Mouse (Mus musculus) midbrain, embryonic 13.5 days (tissue): ENCODE data around the gene Chka. TPM values are rescaled to one million over a fixed set of nuclear protein-coding genes. Genes with fewer than 3 reads are reported as not detected.
A peak's percentile ranks its signal among the peaks of the same experiment; 100 is the strongest.

Experiments
- ATAC-seq: fragments of 200-750 bp; cut with Nextera tagmentation; 2 replicates; pipeline ENCODE4 v1.8.0; 2017; ENCODE audit warnings: mild to moderate bottlenecking, moderate TSS enrichment, moderate library complexity
- H3K27ac ChIP-seq: fragments of 300-500 bp; sonication (generic); 2 replicates; pipeline ENCODE4 v1.5.1; 2015; ENCODE audit warnings: inconsistent platforms, mild to moderate bottlenecking, moderate library complexity
- H3K27me3 ChIP-seq: fragments of 300-500 bp; sonication (generic); 2 replicates; pipeline ENCODE4 v1.6.1; 2015; ENCODE audit warnings: mild to moderate bottlenecking, inconsistent platforms
- H3K36me3 ChIP-seq: fragments of 300-500 bp; sonication (generic); 2 replicates; pipeline ENCODE4 v1.6.1; 2015; ENCODE audit warnings: mild to moderate bottlenecking, inconsistent platforms
- H3K4me1 ChIP-seq: fragments of 300-500 bp; sonication (generic); replicated peaks from 2 replicates; pipeline ENCODE4 v1.6.1; 2015; ENCODE audit warnings: inconsistent platforms
- H3K4me2 ChIP-seq: fragments of 300-500 bp; sonication (generic); replicated peaks from 2 replicates; pipeline ENCODE4 v1.6.1; 2015; ENCODE audit warnings: moderate library complexity, mild to moderate bottlenecking, inconsistent platforms
- H3K4me3 ChIP-seq: fragments of 300-500 bp; sonication (generic); replicated peaks from 2 replicates; pipeline ENCODE4 v1.5.1; 2015; ENCODE audit warnings: mild to moderate bottlenecking, inconsistent platforms
- H3K9ac ChIP-seq: fragments of 300-500 bp; sonication (generic); replicated peaks from 2 replicates; pipeline ENCODE4 v1.6.1; 2015; ENCODE audit warnings: mild to moderate bottlenecking, inconsistent platforms
- H3K9me3 ChIP-seq: fragments of 300-500 bp; sonication (generic); 2 replicates; pipeline ENCODE4 v1.6.1; 2016; ENCODE audit warnings: mild to moderate bottlenecking, inconsistent platforms
- WGBS: fragments of 180-500 bp; shearing (Covaris S2); methylation state at CpG from one replicate; pipeline ENCODE4 v1.1.7; 2015; 5-methylcytosine and 5-hydroxymethylcytosine counted together
- polyA plus RNA-seq: library from polyadenylated mRNA; unstranded; fragments of >200 nt; fragmentation: Nextera tagmentation; extraction: Ambion mirVana; gene quantifications from 2 replicates; pipeline ENCODE4 v1.2.1, GENCODE M21; 2015

Chka gene
- polyA plus RNA-seq, 1 experiment from 2014 or later = 58.0 TPM

DNA sequence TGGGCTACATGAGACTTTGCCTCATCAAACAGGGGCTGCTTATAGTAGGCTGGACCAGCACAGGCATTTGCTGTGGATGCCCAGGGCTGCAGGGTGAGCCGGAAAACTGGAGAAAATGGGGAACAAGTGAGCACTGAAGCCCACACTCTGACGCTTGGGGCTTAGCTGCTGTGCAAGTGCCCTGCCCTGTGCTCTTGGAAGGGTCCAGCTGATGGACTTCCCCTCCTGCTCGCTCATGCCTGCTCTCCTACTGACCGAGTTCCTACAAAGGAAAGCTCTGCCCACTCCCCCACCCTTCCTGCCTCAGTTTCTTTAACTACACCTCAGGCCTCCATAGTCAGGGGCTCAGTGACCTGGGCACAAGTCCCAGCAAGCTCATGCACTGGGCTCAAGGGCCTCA lies 76.4 kb downstream of the Chka start:
- H3K9me3 ChIP-seq = no peaks in the 10 kb centered on the region

DNA sequence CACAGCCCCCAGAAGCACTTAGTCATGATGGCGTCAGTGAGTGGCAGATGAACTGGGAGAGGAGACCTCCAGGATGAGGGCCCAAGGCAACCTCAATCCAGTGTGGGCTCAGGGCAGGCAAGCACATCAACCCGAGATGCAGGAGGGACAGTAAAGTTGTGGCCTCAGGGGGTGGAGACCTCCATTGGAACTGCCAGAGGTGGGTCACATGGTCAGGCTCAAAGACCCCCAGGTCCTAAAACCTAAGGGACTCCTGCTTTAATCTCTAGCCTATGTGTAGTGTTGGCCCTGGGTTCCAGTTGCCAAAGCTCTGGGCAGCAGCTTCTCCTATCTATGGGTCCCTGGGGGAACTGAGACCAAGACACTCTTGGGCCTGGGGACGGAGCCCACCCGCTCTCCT lies 77.2 kb downstream of the Chka start:
- no peak overlapping the region for H3K27ac ChIP-seq
- H3K36me3 ChIP-seq = no peaks in the 10 kb centered on the region
- no peaks in the 10 kb centered on the region for H3K27me3 ChIP-seq
- ATAC-seq = no peak
- H3K9me3 ChIP-seq = no peaks in the 10 kb centered on the region
- WGBS = 83% methylated on average over 4 of the region's 4 CpGs
- no peak overlapping the region for H3K4me2 ChIP-seq
- no peak overlapping the region for H3K4me3 ChIP-seq
- H3K9ac ChIP-seq = no peak overlapping the region
- H3K4me1 ChIP-seq = peaks cover 15% of the 10 kb centered on the region

More for the DNA sequence above, 76.4 kb downstream of the Chka start:
- no peak overlapping the region for H3K27ac ChIP-seq
- 87% methylated on average over 4 of the region's 4 CpGs for WGBS
- H3K36me3 ChIP-seq = no peaks in the 10 kb centered on the region
- H3K4me2 ChIP-seq = no peak overlapping the region
- H3K9ac ChIP-seq = no peak overlapping the region
- ATAC-seq = no peak
- no peak overlapping the region for H3K4me3 ChIP-seq
- no peaks in the 10 kb centered on the region for H3K27me3 ChIP-seq
- H3K4me1 ChIP-seq = peaks cover 15% of the 10 kb centered on the region

DNA sequence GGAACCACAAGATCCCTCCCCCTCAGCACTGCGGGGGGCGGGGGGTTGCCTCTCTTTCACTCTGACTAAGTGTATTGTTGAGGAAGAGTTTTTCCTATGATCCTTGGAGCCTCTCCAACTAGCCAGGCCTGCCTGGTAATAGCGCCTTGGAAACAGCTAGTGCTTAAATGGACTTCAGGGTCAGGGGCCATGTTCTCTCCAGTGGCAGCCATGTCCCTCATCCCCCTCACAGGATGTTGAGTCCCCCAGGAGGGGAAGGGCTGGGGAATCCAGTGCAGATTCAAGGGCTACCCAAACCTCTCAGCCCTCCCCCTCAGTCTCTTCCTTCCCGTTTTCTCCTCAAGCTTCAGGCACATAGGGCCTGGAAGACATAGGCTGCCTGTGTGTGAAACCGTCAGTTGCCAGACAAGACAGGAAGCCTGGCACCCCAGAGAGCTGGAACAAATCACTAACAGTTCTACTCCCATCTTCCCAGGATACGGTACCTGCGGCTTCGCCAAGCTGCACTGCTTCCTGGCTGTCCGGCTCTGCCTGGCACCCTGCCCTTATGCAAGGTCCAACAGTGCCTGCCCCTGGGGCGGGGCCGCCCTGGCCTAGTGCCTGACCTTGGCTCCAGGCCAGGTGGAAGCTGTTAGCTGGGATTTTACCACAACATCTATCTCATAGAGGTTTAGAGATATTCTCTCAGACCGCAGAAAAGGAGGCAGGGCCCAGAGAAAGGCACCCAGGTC lies 77.8 kb downstream of the Chka start, which contains the start of gene Aldh3b1:
Gene Aldh3b1, minus strand, starts transcription at position 598 of the 731 bp plus-strand sequence.
- Histone ChIP-seq H3K4me3 (no peak within 1 kb of the TSS), H3K27me3 (no peaks in the 10 kb centered on the region), H3K9ac (peak within 1 kb of the TSS; percentile 33; the same call in 1 of the 2 replicates), H3K4me2 (no peak within 1 kb of the TSS), H3K27ac (peak within 1 kb of the TSS; percentile 32; the same call in 1 of the 2 replicates), H3K9me3 (no peaks in the 10 kb centered on the region), H3K4me1 (peaks cover 15% of the 10 kb centered on the region), H3K36me3 (no peaks in the 10 kb centered on the region)
- 62% methylated on average over 12 of the region's 12 CpGs for WGBS
- ATAC-seq = peak; percentile 56; the same call in 1 of the 2 replicates

DNA sequence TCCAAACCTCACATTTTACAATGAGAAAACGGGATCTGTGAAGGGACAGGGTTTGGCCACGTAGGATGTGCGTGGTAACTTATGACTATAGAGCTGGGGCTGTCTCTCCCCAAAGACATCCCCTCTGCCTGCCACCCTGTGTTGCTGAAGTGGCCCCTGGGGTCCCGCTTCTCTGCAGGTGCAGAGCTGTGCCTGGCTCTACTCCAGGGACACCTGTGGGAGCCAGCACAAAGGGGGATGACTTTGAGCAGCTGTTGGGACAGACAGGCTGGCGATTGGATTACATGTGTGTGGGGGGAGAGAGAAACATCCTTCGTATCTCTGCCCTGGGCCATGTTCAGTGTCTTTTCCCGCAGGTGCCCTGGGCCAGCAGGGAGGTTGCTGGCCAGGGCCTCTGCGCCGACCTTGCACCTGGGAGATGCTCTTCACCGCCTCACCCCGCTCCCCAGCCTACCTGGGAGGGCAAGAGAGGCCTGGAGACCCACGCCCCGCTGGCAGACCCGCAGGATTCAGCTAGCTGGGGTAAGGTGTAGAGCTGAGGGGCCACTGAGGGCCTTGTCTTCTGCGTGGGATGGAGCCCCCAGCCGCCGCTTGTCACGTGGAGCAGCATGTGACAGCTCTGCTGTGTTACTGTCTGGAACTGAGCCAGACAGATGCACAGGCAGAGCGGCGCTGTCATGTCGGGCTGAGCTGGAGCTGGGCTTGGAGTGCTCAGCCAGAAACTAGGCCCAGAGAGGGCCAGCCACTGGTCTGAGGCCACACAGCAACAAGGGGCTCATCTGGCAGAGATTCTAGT lies 78.9 kb downstream of the Chka start:
- H3K4me2 ChIP-seq = no peak overlapping the region
- peaks cover 6% of the 10 kb centered on the region; the same call in 1 of the 2 replicates for H3K27me3 ChIP-seq
- no peaks in the 10 kb centered on the region for H3K36me3 ChIP-seq
- peaks cover 21% of the 10 kb centered on the region for H3K4me1 ChIP-seq
- no peaks in the 10 kb centered on the region for H3K9me3 ChIP-seq
- WGBS = 77% methylated on average over 21 of the region's 21 CpGs
- no peak for ATAC-seq
- H3K27ac ChIP-seq = no peak overlapping the region
- H3K9ac ChIP-seq = no peak overlapping the region
- H3K4me3 ChIP-seq = no peak overlapping the region

DNA sequence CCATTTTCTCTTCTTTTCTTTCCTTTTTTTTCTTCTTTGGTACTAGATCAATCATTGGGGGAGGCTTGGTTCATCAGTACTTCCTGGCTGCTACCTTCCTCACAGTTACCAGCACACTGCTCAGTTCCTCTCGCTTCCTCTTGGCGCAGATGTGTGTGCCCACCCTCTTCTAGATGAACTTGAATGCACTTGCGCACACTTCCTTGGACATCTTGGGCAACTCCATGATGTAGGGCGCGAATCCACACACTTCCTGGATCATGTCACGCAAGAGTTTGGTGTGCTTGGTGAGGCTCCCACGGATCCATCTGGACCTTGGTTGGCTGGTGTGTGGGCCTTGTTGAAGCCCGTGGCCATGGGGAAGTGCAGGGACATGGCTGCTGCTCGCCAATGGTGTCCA lies 80.1 kb downstream of the Chka start:
- Histone ChIP-seq H3K27me3 (peaks cover 12% of the 10 kb centered on the region), H3K4me3 (no peak overlapping the region), H3K9ac (no peak overlapping the region), H3K4me1 (peaks cover 29% of the 10 kb centered on the region), H3K36me3 (no peaks in the 10 kb centered on the region), H3K4me2 (no peak overlapping the region), H3K9me3 (no peaks in the 10 kb centered on the region), H3K27ac (no peak overlapping the region)
- no peak for ATAC-seq
- 92% methylated on average over 9 of the region's 9 CpGs for WGBS

GRCm38 (mm10) chr19:3935032-3935895 lies 83.7 kb downstream of the Chka start, which contains the start of gene Unc93b1:
Gene Unc93b1, plus strand, starts transcription at chr19:3935186.
- WGBS = 5% methylated on average over 41 of the region's 42 CpGs
- H3K36me3 ChIP-seq = no peaks in the 10 kb centered on the region
- peak within 1 kb of the TSS; percentile 35 for H3K4me3 ChIP-seq
- peak; percentile 86 for ATAC-seq
- no peak within 1 kb of the TSS for H3K27ac ChIP-seq
- H3K9ac ChIP-seq = peak within 1 kb of the TSS; percentile 48
- H3K4me1 ChIP-seq = peaks cover 19% of the 10 kb centered on the region
- peaks cover 17% of the 10 kb centered on the region for H3K27me3 ChIP-seq
- H3K9me3 ChIP-seq = no peaks in the 10 kb centered on the region
- H3K4me2 ChIP-seq = peak within 1 kb of the TSS; percentile 59

GRCm38 (mm10) chr19:3935896-3936850 lies 84.6 kb downstream of the Chka start:
- no peaks in the 10 kb centered on the region for H3K9me3 ChIP-seq
- H3K36me3 ChIP-seq = no peaks in the 10 kb centered on the region
- H3K27ac ChIP-seq = no peak overlapping the region
- peak overlapping the region; percentile 48 for H3K9ac ChIP-seq
- H3K4me2 ChIP-seq = peak overlapping the region; percentile 59
- H3K4me3 ChIP-seq = peak overlapping the region; percentile 35
- peaks cover 14% of the 10 kb centered on the region for H3K4me1 ChIP-seq
- 8% methylated on average over 22 of the region's 22 CpGs for WGBS
- peaks cover 17% of the 10 kb centered on the region for H3K27me3 ChIP-seq
- ATAC-seq = 0 out of 2 replicates have a peak, but pooled peaks have one; percentile 45

GRCm38 (mm10) chr19:3942315-3942714 lies 90.7 kb downstream of the Chka start:
- no peak overlapping the region for H3K4me2 ChIP-seq
- no peak for ATAC-seq
- H3K9ac ChIP-seq = no peak overlapping the region
- peaks cover 11% of the 10 kb centered on the region for H3K27me3 ChIP-seq
- no peak overlapping the region for H3K27ac ChIP-seq
- 86% methylated on average over 7 of the region's 7 CpGs for WGBS
- H3K36me3 ChIP-seq = no peaks in the 10 kb centered on the region
- no peak overlapping the region for H3K4me3 ChIP-seq
- no peaks in the 10 kb centered on the region for H3K9me3 ChIP-seq
- H3K4me1 ChIP-seq = peaks cover 3% of the 10 kb centered on the region

GRCm38 (mm10) chr19:3942986-3943735 lies 91.6 kb downstream of the Chka start:
- H3K36me3 ChIP-seq = no peaks in the 10 kb centered on the region
- WGBS = 26% methylated on average over 27 of the region's 27 CpGs
- H3K4me1 ChIP-seq = peaks cover 3% of the 10 kb centered on the region
- peaks cover 11% of the 10 kb centered on the region for H3K27me3 ChIP-seq
- no peak overlapping the region for H3K9ac ChIP-seq
- no peaks in the 10 kb centered on the region for H3K9me3 ChIP-seq
- H3K27ac ChIP-seq = no peak overlapping the region
- H3K4me3 ChIP-seq = no peak overlapping the region
- no peak for ATAC-seq
- peak overlapping the region; percentile 21; the same call in 1 of the 2 replicates for H3K4me2 ChIP-seq
